Mouse (Mus musculus) hindbrain, embryonic 15.5 days (tissue): ENCODE results near the gene 1700025G04Rik. TPM values are rescaled to one million over a fixed set of nuclear protein-coding genes. Genes with fewer than 3 reads are reported as not detected.
"Not testable (repeated sequence)": the region's sequence is repeated elsewhere in the genome, so short reads cannot be mapped to it uniquely, and the experiment has no call there.

Experiments
- ATAC-seq: fragments of 200-750 bp; cut with Nextera tagmentation; 2 replicates; pipeline ENCODE4 v1.8.0; 2017; ENCODE audit warnings: low read depth, moderate number of reproducible peaks, moderate TSS enrichment; ENCODE audit not compliant: low FRiP score
- H3K27ac ChIP-seq: fragments of 300-500 bp; sonication (generic); replicated peaks from 2 replicates; pipeline ENCODE4 v1.5.1; 2015; ENCODE audit warnings: mild to moderate bottlenecking, inconsistent platforms
- H3K27me3 ChIP-seq: fragments of 300-500 bp; sonication (generic); 2 replicates; pipeline ENCODE4 v1.6.1; 2015; ENCODE audit warnings: control low read depth, inconsistent platforms
- H3K36me3 ChIP-seq: fragments of 300-500 bp; sonication (generic); 2 replicates; pipeline ENCODE4 v1.6.1; 2015; ENCODE audit warnings: control low read depth, inconsistent platforms
- H3K4me1 ChIP-seq: fragments of 300-500 bp; sonication (generic); replicated peaks from 2 replicates; pipeline ENCODE4 v1.6.1; 2015; ENCODE audit warnings: control low read depth, inconsistent platforms
- H3K4me2 ChIP-seq: fragments of 300-500 bp; sonication (generic); 2 replicates; pipeline ENCODE4 v1.6.1; 2015; ENCODE audit warnings: moderate library complexity, mild to moderate bottlenecking, inconsistent platforms
- H3K4me3 ChIP-seq: fragments of 300-500 bp; sonication (generic); 2 replicates; pipeline ENCODE4 v1.5.1; 2015; ENCODE audit warnings: mild to moderate bottlenecking, inconsistent platforms
- H3K9ac ChIP-seq: fragments of 300-500 bp; sonication (generic); 2 replicates; pipeline ENCODE4 v1.6.1; 2015; ENCODE audit warnings: inconsistent platforms
- H3K9me3 ChIP-seq: fragments of 300-500 bp; sonication (generic); 2 replicates; pipeline ENCODE4 v1.6.1; 2016; ENCODE audit warnings: control low read depth, inconsistent platforms
- WGBS: fragments of 180-500 bp; shearing (Covaris S2); methylation state at CpG from one replicate; pipeline ENCODE4 v1.1.7; 2015; 5-methylcytosine and 5-hydroxymethylcytosine counted together
- polyA plus RNA-seq: library from polyadenylated mRNA; unstranded; fragments of >200 nt; fragmentation: Nextera tagmentation; extraction: Ambion mirVana; gene quantifications from 2 replicates; pipeline ENCODE4 v1.2.1, GENCODE M21; 2015

The 1700025G04Rik gene
- polyA plus RNA-seq, 1 experiment from 2014 or later, result 33.9 TPM

DNA sequence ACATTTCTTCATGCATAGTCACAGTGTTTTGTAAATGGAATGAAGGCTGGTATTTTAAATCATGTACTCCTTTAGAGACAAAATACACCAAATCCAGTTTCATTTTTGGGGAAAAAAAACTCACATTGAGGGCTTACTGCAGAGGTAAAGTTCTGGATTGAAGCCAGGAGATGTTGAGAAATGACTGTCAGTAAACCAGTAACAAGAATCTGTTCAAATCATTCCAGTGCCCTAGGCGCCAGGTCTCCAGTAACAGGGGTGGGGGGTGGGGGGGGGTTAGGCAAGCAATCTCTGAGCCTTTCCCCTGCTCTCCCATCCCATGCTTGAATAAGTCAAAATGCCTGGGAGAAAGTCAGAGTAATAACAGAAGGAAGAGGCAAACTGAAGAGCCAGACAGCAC, 234.4 kb downstream of the 1700025G04Rik start:
- WGBS, result 77% methylated on average over 1 of the region's 1 CpGs

DNA sequence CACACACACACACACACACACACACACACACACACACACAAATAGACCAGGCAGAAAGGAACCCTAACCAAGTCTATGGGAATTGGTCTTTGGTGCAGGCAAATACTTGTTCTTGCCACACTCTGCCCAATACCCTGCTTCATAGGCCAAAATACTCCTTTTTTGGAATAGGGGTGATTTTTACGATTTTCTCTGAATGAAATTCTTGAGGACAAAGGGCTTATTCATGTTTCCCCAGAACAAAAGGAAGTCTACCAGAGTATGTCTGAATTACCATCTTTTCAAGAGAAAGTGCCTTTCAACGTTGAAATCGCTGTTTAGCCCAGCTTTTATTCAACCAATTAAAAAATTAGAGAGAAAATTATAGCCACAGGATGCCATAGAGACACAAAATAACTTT, 237.9 kb downstream of the 1700025G04Rik start:
- H3K4me2 ChIP-seq, result no peak overlapping the region
- H3K36me3 ChIP-seq, result no peaks in the 10 kb centered on the region
- 27% methylated on average over 3 of the region's 3 CpGs for WGBS
- H3K9me3 ChIP-seq, result no peaks in the 10 kb centered on the region
- no peak overlapping the region for H3K27ac ChIP-seq
- H3K9ac ChIP-seq, result no peak overlapping the region
- H3K4me3 ChIP-seq, result no peak overlapping the region
- ATAC-seq, result no peak
- no peaks in the 10 kb centered on the region for H3K4me1 ChIP-seq
- H3K27me3 ChIP-seq, result no peaks in the 10 kb centered on the region

More for the DNA sequence above, 234.4 kb downstream of the 1700025G04Rik start:
- Histone ChIP-seq H3K9me3 (no peaks in the 10 kb centered on the region), H3K36me3 (no peaks in the 10 kb centered on the region), H3K27me3 (no peaks in the 10 kb centered on the region), H3K4me1 (no peaks in the 10 kb centered on the region), H3K4me2 (no peak overlapping the region), H3K4me3 (no peak overlapping the region), H3K27ac (no peak overlapping the region), H3K9ac (no peak overlapping the region)
- ATAC-seq, result no peak

DNA sequence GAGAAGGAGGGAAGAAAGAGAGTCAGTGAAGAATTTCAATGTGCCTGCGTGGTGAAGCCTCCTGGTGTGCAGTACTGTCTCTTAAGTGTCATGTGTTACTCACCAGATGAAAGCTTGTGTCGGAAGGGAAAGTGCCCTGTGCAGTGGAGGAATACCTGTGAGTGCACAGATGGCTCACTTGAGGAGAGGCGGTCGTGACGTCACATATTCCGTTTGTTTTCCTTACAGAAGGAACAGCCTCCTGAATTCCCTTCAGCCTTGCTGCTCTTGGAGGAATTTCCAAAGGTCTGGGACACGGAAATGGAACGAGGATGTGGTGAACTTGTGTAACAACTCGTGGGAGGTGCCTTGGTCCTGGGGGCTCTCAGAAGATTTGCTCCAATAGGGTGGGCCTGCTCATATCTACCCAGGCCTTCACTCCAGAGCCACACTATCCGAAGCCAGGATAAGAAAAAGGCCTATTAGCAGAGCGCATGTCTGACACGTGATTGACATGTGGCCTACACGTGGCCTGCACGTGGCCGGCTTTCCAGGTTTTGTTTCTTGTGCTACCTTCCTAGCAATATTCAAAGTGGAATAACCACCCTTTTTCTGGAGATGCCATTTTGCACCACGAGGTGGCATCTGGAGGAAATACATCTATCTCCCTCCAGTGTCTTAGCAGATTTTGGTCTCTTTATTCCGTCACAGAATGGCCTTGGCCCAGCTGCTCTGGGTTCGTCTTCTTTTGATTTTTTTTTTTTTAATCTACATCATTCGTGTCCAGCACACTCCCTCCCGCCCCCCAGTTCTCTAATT, 238.7 kb downstream of the 1700025G04Rik start:
- Histone ChIP-seq H3K4me1 (no peaks in the 10 kb centered on the region), H3K36me3 (no peaks in the 10 kb centered on the region), H3K9ac (no peak overlapping the region), H3K4me2 (no peak overlapping the region), H3K4me3 (no peak overlapping the region), H3K27ac (no peak overlapping the region), H3K27me3 (no peaks in the 10 kb centered on the region), H3K9me3 (no peaks in the 10 kb centered on the region)
- 83% methylated on average over 20 of the region's 20 CpGs for WGBS
- ATAC-seq, result no peak

DNA sequence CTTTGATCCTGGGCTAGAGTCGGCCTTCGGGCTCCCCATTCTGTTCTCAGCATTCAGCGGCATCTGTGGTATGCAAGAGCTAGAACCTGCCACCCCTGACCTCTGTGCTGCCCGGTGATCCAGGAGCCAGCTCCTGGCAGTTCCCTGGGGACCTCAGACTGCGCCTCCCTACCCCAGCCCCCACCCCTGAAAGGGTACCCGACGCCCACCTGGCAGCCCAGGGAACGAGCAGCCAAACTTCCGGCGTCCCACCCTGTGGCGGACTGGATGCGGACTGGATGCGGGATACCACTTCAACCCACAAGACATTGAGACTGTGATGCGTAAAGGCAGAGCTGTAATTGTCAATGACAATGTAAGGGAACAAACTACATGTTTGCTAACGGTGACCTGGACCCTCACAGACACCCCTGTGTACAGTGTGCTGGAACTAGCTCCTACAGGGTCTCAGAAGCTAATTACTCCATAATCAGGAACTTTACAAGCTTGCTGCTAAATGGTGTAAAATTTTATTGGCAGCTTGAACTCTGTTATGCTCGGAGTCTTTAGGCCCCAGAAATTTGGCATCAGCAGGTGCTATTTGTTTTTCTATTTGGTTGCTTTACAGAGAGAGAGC, 239.8 kb downstream of the 1700025G04Rik start:
- 87% methylated on average over 16 of the region's 16 CpGs for WGBS
- Histone ChIP-seq H3K27me3 (no peaks in the 10 kb centered on the region), H3K4me3 (no peak overlapping the region), H3K9ac (no peak overlapping the region), H3K27ac (no peak overlapping the region), H3K4me2 (no peak overlapping the region), H3K9me3 (no peaks in the 10 kb centered on the region), H3K4me1 (peaks cover 4% of the 10 kb centered on the region; the same call in 1 of the 2 replicates), H3K36me3 (no peaks in the 10 kb centered on the region)
- ATAC-seq, result no peak

DNA sequence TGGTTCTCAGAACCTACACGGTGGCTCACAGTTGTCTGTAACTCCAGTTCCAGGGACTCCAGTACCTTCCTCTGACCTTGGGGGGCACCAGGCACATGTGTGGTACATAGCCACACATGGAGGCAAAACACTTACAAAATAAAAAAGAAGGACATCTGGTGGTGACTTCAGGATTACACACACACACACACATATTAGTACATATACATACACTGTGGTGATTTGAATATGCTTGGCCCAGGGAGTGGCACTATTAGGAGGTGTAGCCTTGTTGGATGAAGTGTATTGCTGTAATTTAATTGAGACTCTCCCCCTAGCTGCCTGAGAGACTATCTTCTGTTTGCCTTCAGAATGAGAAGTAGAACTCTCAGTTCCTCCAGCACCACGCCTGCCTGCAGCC, 241.6 kb downstream of the 1700025G04Rik start:
- no peak overlapping the region for H3K9ac ChIP-seq
- no peak for ATAC-seq
- H3K4me1 ChIP-seq, result peaks cover 4% of the 10 kb centered on the region; the same call in 1 of the 2 replicates
- H3K36me3 ChIP-seq, result no peaks in the 10 kb centered on the region
- H3K4me2 ChIP-seq, result no peak overlapping the region
- H3K9me3 ChIP-seq, result no peaks in the 10 kb centered on the region
- H3K27ac ChIP-seq, result no peak overlapping the region
- WGBS, result 99% methylated on average over 2 of the region's 2 CpGs
- H3K27me3 ChIP-seq, result no peaks in the 10 kb centered on the region
- H3K4me3 ChIP-seq, result no peak overlapping the region

DNA sequence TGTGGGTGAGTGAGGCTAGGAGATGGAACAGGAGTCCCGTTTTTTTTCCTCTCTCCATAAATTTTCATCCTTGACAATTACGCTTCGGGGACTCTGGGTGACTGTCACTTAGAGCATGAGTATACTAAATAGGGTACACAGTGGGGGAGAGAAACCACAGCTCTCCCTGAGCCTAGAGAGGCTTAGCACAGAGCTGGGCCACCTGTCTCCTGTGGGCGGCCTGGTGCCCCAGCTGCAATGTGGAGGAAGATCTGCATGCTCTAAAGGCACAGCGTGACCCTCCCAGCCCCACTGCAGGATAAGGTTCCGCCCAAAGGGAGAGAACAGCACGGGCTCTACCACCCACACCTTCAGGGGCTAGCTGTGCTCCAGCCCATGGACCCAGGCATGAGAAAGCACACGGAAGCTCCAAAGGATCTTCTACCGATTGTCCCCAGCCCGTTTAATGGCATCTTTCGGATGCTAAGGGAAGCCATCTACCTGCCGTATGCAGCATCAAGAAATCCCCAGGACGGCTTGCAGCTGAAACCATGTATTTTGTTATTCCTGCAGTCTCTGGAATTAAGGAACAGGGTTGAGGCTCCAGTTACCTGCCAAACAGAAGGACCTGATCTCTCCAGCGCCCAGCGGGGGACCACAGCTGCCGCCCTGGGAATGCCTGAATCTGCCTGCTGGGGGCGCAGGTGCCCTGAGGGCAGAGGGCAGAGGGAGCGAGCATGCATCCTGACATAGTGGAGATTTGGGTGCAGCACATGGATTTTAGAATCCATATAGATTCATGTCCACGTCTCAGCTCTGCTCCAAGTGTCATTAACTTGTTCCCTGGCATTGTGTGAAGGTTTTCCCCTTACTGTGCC, 243.8 kb downstream of the 1700025G04Rik start:
- peak; percentile 27; the same call in 1 of the 2 replicates for ATAC-seq
- Histone ChIP-seq H3K27me3 (no peaks in the 10 kb centered on the region), H3K9me3 (no peaks in the 10 kb centered on the region), H3K9ac (no peak overlapping the region), H3K4me3 (no peak overlapping the region), H3K4me1 (peaks cover 4% of the 10 kb centered on the region; the same call in 1 of the 2 replicates), H3K27ac (no peak overlapping the region), H3K36me3 (no peaks in the 10 kb centered on the region), H3K4me2 (no peak overlapping the region)
- WGBS, result 58% methylated on average over 19 of the region's 19 CpGs

DNA sequence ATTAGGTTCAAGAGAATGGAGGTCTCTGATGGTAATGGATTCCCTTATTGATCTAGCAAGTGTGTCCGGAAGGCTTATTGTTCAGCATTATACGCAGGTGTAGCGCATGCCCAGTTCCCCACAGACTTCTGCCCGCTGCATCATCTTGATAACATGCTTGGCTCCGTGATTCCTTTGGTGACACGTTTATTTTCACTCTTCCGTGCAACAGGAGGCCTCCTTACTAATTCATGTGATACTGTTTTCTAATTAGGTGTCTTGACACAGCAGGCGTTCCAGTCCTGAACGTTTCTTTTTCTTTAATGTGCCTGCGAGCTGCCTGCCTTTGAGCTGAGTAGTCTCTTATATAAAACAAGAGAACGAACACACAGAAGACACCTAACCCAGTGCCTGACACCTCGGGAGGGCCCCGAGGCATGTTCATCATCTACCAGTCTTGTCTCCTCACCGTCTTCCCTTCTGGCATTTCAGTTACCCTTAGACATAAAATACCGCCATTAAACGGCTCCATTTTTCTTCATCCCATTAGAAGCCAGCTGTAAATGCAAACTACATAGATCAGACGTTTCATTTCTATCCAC, 244.6 kb downstream of the 1700025G04Rik start:
- Histone ChIP-seq H3K9me3 (no peaks in the 10 kb centered on the region), H3K4me3 (no peak overlapping the region), H3K4me2 (peak overlapping the region; percentile 13; the same call in 1 of the 2 replicates), H3K4me1 (peaks cover 4% of the 10 kb centered on the region; the same call in 1 of the 2 replicates), H3K27me3 (no peaks in the 10 kb centered on the region), H3K36me3 (no peaks in the 10 kb centered on the region), H3K27ac (no peak overlapping the region), H3K9ac (no peak overlapping the region)
- 53% methylated on average over 17 of the region's 17 CpGs for WGBS
- 0 out of 2 replicates have a peak, but pooled peaks have one; percentile 61 for ATAC-seq

DNA sequence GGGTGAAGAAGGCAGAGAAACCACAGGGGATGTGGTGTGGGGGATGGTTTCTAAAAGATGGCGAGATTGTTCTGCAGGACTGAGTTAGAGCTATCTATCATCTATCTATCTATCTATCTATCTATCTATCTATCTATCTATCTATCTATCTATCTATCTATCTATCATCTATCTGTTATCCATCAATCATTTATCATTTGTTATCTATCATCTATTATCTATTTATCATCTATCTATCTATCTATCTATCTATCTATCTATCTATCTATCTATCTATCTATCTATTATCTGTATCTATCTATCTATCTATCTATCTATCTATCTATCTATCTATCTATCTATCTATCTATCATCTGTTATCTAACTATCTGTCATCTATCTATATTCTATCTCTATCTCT, 249.6 kb downstream of the 1700025G04Rik start:
- H3K9me3 ChIP-seq, H3K4me1 ChIP-seq, H3K27ac ChIP-seq, H3K27me3 ChIP-seq, H3K9ac ChIP-seq, H3K4me3 ChIP-seq, H3K4me2 ChIP-seq, H3K36me3 ChIP-seq, ATAC-seq: not testable (repeated sequence)
- WGBS, result 90% methylated on average over 1 of the region's 1 CpGs

DNA sequence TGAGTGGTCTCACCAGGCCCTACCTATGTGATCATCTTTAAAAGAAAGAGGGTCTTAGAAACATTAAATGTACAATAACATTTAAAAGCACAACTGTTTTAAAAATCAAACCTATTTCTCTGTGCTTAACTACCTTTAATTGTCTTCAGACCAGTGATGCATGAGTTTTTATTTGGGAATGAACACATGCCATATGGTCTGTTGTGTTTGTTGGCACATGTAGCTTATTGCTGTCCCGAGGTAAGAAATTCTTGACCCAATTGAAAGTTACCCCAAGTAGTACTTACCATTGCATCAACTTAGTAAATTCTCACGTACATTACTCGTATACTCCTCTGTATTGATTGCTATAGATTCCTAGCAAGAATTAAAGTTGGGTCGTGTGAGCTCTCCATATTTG, 254.7 kb downstream of the 1700025G04Rik start:
- ATAC-seq, result no peak
- Histone ChIP-seq H3K4me2 (no peak overlapping the region), H3K27ac (no peak overlapping the region), H3K9me3 (peaks cover 5% of the 10 kb centered on the region; the same call in 1 of the 2 replicates), H3K27me3 (no peaks in the 10 kb centered on the region), H3K36me3 (no peaks in the 10 kb centered on the region), H3K4me1 (no peaks in the 10 kb centered on the region), H3K9ac (no peak overlapping the region), H3K4me3 (no peak overlapping the region)
- 87% methylated on average over 4 of the region's 4 CpGs for WGBS

DNA sequence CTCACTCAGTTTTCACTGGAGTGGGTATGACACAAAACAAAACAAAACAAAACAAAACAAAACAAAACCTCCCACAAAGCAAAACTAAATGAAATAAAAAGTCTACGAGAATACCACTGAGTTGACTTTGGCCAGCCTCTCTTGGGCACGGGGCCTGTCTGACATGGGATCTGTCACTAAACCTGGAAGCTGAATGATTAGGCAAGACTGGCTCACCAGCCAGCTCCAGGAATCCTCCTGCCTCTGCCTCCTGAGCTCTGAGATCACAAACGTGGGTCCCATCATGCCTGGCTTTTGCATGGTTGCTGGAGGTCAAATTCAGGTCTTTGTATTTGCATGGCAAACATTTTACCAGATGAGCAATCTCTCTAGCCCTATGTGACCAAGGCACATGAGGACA, 258.1 kb downstream of the 1700025G04Rik start:
- H3K4me3 ChIP-seq, result no peak overlapping the region
- no peaks in the 10 kb centered on the region for H3K27me3 ChIP-seq
- no peak overlapping the region for H3K27ac ChIP-seq
- no peak overlapping the region for H3K9ac ChIP-seq
- WGBS, result 85% methylated on average over 3 of the region's 3 CpGs
- no peak overlapping the region for H3K4me2 ChIP-seq
- H3K36me3 ChIP-seq, result no peaks in the 10 kb centered on the region
- no peaks in the 10 kb centered on the region for H3K4me1 ChIP-seq
- ATAC-seq, result no peak
- H3K9me3 ChIP-seq, result peaks cover 5% of the 10 kb centered on the region; the same call in 1 of the 2 replicates

DNA sequence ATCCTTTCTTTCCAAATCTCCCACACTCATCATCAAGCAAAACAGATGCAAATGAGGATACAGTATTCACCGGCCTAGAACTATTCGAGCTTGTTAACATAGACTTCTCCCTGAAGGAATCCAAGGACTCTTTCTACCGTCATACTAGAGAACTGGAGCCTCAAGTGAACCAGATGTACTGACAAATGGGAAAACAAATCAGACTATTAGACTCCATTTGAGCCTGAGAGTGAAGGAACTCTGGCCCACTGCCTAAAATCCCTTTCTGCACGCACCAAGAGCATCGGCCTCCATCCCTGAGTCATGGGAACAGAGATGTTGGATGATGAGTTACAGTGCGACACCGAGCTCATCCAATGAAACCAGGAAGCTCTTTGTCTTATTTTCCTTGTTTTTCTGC, 264.9 kb downstream of the 1700025G04Rik start:
- Histone ChIP-seq H3K27ac (no peak overlapping the region), H3K4me2 (no peak overlapping the region), H3K27me3 (no peaks in the 10 kb centered on the region), H3K9ac (no peak overlapping the region), H3K9me3 (no peaks in the 10 kb centered on the region), H3K4me3 (no peak overlapping the region), H3K4me1 (no peaks in the 10 kb centered on the region), H3K36me3 (no peaks in the 10 kb centered on the region)
- 72% methylated on average over 7 of the region's 7 CpGs for WGBS
- no peak for ATAC-seq
